Mouse (Mus musculus): ENCODE results near the gene Olfr612.
"Not testable (repeated sequence)": the region's sequence is repeated elsewhere in the genome, so short reads cannot be mapped to it uniquely, and the experiment has no call there.

Olfr612 gene

DNA sequence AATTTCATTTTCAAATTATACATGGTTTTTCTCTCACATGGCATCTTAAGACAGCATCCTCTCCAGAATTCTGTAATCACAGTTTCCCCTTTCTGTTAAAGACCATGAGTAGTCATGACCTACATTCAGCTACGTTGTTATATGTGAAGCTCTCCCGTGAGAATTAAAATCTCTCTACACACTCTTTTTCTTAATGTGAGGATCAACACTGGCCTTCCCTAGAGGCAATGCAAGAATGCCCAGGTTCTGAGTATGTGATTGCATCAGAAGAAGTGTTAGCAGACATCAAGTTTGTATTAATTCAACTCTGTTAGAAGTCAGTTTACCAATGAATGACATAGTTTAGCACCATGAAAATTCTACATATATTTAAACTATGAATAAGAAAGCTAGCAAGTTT is at the start of gene Olfr612:
Olfr612 (minus strand) TSS at position 101 of the 400 bp plus-strand sequence.
- not testable (repeated sequence) for TF ChIP-seq GATA4 (IDR thresholded peaks at IDR 0.05; ENCODE audit: insufficient replicate concordance, low read length)

DNA sequence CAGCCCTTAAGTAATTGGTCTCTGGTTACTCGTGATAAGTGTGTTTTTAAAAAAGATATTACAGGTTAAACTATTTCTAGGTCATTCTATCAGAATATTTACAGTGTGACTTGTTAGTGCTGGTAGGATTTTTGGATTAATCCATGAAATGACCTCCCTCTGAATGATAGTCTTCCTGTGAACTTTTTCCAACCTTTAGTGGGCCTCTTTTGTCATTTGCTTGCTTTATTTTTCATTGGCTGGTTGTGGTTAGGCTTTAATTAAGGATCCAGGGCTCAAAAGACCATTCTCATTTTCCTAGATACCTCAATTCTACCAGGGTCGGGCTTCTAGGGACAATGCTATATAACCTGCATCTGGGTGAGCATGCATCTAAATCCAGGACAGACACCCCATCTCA is 47.3 kb upstream of the Olfr612 start, which contains the start of gene Olfr618:
Olfr618 (plus strand) TSS at position 301 of the 400 bp plus-strand sequence.
- TF ChIP-seq GATA4 (IDR thresholded peaks at IDR 0.05; ENCODE audit: insufficient replicate concordance, low read length): no peak

DNA sequence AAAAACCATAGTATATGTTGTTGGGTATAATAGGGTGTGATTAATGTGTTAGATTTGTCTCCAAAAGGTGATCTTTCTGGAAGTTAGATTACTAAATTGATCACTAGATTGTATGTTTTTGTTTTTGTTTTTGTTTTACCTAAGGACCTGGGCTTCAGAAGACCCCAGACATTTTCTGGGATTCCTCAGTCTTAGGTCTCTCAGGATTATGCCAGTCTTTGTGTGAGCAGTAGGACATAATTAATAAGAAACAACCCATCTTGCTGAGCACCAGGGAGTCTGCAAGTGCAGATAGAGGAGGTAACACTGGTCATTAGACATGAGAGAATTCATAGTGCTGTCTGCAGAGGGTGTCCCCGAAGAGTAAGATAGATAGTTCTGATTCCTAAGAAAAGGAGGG is 30.2 kb upstream of the Olfr612 start, which contains the start of gene Olfr617:
Olfr617 (plus strand) TSS at position 301 of the 400 bp plus-strand sequence.
- no peak for TF ChIP-seq GATA4 (IDR thresholded peaks at IDR 0.05; ENCODE audit: insufficient replicate concordance, low read length)

- no peak for TF ChIP-seq GATA4 (IDR thresholded peaks at IDR 0.05; ENCODE audit: insufficient replicate concordance, low read length)
Observed at GRCm38 (mm10) chr7:103569043-103569442, 26.5 kb upstream of the Olfr612 start, which contains the start of gene Olfr616. Gene Olfr616, minus strand, starts transcription at chr7:103569143.

GRCm38 (mm10) chr7:103555779-103556178 is 13.3 kb upstream of the Olfr612 start, which contains the start of gene Olfr615:
Gene Olfr615, plus strand, starts transcription at chr7:103556079.
- TF ChIP-seq GATA4 (IDR thresholded peaks at IDR 0.05; ENCODE audit: insufficient replicate concordance, low read length): no peak

DNA sequence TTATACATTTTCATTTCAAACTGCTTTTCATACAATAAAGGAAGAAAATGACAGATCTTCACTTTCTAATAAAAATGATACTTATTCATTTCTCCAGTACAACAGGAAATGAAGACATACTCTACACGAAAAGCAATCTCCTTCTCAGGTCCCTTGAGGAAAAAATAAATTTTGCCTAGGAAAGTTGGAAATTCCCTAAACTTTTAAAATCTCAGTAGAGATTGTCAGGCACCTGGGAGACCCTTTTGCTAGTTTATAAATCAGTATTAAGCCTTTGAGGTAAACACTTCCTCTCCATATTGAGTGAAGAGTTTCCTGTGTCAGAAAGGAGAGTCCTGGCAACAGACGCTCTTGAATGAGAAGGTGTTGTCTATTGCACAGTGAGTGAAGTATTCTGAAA is 5.3 kb upstream of the Olfr612 start, which contains the start of gene Olfr613:
Olfr613 (plus strand) TSS at position 301 of the 400 bp plus-strand sequence.
- TF ChIP-seq GATA4 (IDR thresholded peaks at IDR 0.05; ENCODE audit: insufficient replicate concordance, low read length): no peak

DNA sequence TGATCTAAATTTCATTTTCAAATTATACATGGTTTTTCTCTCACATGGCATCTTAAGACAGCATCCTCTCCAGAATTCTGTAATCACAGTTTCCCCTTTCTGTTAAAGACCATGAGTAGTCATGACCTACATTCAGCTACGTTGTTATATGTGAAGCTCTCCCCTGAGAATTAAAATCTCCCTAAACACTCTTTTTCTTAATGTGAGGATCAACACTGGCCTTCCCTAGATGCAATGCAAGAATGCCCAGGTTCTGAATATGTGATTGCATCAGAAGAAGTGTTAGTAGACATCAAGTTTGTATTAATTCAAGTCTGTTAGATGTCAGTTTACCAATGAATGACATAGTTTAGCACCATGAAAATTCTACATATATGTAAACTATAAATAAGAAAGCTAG is 21.8 kb downstream of the Olfr612 start, which contains the start of gene Olfr611:
Olfr611 (minus strand) TSS at position 101 of the 400 bp plus-strand sequence.
- TF ChIP-seq GATA4 (IDR thresholded peaks at IDR 0.05; ENCODE audit: insufficient replicate concordance, low read length): not testable (repeated sequence)

DNA sequence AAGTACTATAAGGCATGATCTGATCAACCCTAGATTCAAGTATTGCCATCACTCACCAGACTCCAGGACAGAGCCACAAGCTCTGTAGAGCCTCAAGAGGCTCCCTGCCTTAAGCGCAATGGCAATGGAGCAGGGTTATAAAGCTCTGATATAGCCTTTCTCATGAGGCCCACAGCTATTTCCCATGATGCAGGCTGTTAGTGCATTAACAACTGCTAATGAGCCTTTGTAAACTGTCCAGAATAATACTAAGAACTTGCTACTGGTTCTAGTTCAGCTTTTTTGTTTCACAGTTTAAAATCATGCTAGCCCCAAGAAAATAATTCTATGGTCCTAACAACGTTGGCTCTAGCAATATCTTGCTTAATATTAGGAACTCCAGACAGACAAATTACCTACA is 30.5 kb downstream of the Olfr612 start, which contains the start of gene Olfr610:
Olfr610 (minus strand) TSS at position 101 of the 400 bp plus-strand sequence.
- TF ChIP-seq GATA4 (IDR thresholded peaks at IDR 0.05; ENCODE audit: insufficient replicate concordance, low read length): no peak

- no peak for TF ChIP-seq GATA4 (IDR thresholded peaks at IDR 0.05; ENCODE audit: insufficient replicate concordance, low read length)
Observed at GRCm38 (mm10) chr7:103497962-103498361, 44.6 kb downstream of the Olfr612 start, which contains the start of gene Olfr609. Gene Olfr609, minus strand, starts transcription at chr7:103498062.

Data from liver, adult (tissue).